Mouse (Mus musculus) frontal cortex, postnatal 36 days (tissue): ENCODE results near the gene Pip5k1c.

Experiments
- DNase-seq, 2 experiments: peaks; one replicate each; pipeline ENCODE4 v3.0.0; 2022; ENCODE audit warnings: low spot score in 2 of 2

Pip5k1c gene

DNA sequence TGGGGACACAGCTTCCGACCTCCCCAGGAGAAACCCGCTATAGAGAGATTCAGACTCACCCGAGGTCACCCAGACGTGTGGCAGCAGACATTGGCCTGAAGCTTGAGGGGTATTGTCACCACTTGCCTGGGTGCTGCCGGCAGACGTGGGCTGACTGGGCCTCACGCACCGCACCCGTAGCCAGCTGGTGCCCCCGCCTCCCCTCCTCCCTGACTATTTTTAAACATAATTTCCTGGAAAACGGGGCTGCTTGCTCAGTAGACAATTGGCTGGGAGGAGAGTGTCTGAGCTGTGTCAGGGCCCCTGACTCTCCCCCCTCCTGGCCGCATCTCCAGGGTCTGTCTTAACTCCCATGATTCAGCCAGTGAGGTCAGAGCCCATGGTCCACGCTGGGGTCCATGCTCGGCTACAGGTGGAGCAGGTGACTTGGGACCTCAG lies 10.0 kb downstream of the Pip5k1c start:
- peak; percentile 75 to 82 for DNase-seq

- peak in 1 of 2 experiments; percentile 18 for DNase-seq
Measured at GRCm38 (mm10) chr10:81303258-81303657, 10.5 kb downstream of the Pip5k1c start.

- DNase-seq, result no peak
Measured at GRCm38 (mm10) chr10:81303761-81304160, 11.0 kb downstream of the Pip5k1c start.

- DNase-seq, result peak in 1 of 2 experiments; percentile 55
Measured at GRCm38 (mm10) chr10:81304597-81305238, 12.0 kb downstream of the Pip5k1c start.

DNA sequence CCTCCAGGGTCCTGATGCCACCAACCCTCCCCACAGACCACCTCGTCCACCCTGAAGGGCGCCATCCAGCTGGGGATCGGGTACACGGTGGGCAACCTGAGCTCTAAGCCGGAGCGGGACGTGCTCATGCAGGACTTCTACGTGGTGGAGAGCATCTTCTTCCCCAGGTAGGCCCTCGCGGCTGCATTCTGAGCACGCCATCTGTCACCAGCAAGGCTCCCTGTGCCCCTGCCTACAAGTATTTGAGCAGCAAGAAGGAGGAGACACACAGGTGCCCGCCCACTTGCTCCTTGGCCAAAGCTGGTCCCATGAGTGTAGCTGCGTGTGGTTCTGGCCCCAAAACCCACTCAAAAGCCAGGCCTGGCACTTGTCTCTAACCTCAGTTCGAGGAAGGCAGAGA lies 12.9 kb downstream of the Pip5k1c start:
- no peak for DNase-seq

DNA sequence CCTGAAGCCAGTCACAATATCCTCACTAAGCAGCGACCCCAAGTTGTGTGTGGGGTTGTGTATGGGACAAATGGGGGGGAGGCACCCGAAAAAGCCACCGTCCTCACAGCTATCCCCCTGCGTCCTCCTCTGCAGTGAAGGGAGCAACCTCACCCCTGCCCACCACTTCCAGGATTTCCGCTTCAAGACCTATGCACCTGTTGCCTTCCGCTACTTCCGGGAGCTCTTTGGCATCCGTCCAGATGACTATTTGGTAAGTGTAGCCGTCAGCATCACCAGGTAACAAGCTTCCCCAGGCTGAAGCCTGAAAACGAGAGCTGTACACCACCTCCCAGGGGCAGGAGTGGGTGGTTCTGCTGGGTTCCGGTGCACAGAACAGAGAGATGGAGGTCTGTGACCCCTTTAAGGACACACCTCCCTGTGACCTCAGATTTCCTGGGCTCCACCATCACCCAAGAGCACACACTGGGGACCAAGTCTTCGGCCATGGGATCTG lies 13.5 kb downstream of the Pip5k1c start:
- no peak for DNase-seq

DNA sequence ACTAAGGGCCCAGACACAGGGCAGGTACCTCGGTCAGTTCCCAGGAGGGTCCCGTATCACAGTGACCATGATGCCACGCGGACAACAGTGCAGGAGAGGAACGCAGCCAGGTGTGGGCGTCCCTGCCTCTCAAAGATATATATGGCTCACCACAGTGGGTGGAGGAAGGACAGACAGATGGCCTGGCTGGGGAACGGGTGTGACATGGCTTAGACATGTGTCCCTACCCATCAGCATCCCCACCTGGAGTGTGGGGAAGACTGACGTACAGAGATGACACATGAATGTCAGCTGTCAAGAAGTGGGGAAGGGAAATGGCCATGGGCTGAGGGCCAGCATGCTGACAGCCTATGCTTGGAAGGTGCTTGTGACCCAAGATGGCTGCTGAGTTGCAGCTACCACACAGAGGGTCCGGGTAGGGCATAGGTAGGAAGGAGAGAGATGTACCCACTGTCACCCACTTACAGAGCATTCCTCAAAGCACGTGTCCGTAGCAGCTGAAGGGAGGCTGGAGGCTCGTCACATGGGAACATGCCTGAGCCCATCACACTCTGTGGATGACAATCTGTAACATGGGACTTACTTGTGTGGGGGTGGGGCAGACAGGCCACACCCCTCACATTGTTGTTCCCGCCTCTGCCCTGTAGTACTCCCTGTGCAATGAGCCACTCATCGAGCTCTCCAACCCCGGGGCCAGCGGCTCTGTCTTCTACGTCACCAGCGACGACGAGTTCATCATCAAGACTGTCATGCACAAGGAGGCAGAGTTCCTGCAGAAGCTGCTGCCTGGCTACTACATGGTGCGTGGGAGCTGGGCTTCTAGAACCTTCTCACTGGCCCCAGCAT lies 14.3 kb downstream of the Pip5k1c start:
- peak; percentile 63 to 82 for DNase-seq

GRCm38 (mm10) chr10:81309571-81309970 lies 16.8 kb downstream of the Pip5k1c start:
- DNase-seq, result no peak

GRCm38 (mm10) chr10:81313581-81313980 lies 20.8 kb downstream of the Pip5k1c start:
- no peak for DNase-seq

- no peak for DNase-seq
Measured at GRCm38 (mm10) chr10:81314201-81314600, 21.4 kb downstream of the Pip5k1c start.

- DNase-seq, result no peak
Measured at GRCm38 (mm10) chr10:81315587-81315986, 22.8 kb downstream of the Pip5k1c start.

DNA sequence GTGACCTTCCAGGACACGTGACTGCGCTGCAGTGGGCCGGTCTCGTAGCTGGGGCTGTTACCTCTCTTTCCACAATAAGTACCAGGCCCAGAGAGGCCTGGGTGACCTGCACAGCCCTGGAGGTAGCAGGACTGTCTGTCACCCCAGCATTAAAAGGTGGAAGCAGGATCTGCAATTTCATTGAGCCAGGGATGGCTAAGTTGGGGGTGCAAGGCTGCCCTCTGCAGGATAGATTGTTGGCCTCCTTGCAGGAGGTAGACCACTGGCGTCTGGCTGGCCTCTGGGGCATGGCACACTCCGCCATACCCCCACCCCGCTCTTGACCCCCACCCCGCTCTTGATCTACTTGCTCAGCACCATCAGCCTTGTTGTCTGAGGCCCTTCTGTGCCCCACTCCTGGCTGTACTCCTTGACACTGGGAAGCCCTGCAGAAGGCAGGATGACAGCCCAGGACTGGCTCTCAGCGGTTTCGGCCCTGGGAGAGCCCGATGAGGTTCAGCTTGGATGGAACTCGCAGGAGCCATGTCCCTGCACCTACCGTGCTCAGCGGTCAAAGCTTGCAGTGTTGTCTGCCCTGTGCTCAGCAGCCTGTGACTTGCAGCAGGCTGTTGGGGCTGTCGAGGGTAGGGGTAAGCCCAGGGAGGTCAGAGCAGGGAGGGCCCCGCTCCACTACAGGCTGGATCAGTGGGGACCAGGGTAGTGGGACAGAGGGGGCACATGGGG lies 23.7 kb downstream of the Pip5k1c start:
- no peak for DNase-seq

- DNase-seq, result no peak
Measured at GRCm38 (mm10) chr10:81317273-81317672, 24.5 kb downstream of the Pip5k1c start.

DNA sequence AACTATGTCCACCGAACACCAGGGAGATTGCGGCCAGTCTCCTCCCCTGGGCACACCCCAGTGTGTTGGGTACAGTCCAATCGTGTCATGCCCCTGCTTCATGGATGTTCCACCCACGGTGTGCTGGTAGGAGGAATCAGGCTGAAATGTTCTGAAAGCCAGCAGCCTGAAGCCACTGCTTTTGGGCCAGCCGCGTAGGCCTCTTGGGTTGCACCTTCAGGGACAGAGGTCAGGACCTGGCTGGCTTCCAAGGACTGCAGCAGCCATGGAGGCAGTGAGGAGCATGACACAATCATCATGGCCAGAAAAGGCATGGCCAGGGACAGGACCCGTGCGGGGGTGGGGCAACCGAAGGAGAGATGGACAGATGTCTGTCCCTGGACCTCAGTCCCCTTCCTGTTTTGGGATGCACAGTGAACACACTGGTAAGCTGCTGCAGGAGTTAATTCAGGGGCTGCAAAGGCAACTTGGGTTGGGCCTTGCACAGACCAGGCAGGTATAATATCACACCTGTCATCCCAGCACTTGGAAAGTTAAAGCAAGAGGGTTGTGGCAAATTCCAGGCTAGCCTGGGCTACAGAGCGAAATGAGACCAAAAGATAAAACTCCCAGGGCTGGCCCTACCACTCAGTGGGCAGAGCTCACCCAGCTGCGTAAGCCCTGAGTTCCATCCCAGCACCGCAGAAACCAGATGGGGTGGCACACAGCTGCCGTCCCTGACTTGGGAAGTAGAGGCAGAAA lies 26.0 kb downstream of the Pip5k1c start:
- no peak for DNase-seq

- peak in 1 of 2 experiments; percentile 17 for DNase-seq
Measured at GRCm38 (mm10) chr10:81319330-81319699, 26.6 kb downstream of the Pip5k1c start.

DNA sequence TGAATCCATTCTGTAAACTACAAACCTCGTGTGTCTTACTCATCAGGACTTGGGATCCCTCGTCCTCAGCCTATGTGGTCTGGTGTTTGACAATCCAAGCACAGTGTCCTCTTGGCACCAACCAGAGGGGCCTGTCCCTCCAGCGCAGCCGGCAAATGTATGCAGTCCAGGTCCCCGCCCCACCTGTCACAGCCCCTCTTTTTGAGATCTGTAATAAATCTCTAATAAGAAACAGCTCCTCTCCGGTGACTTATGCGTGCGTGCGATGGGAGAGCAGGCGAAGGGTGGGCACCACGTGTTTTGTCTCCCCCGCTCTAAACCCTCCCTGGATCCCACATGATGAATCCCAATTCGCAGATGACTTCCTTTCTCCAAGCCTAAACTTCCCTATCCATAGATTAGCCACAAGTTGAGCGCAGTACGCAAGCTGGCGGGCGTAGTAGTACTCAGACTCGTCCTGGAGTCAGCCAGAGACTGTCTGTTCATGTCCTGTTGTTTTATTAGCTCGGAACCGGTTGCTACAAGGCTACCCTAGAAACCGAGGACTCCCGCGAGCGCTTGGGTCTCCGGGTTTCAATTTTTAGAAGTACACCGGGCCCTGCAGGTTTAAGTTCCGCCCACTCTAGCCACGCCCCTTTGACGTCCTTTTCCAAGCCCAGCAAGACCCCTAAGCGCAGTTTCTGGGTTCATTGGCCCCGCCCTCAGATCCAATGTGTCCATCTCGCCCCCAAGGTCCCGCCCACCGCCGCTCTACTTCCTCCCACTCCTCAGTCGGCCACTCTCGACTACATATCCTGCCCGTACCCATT lies 27.2 kb downstream of the Pip5k1c start:
- no peak for DNase-seq

DNA sequence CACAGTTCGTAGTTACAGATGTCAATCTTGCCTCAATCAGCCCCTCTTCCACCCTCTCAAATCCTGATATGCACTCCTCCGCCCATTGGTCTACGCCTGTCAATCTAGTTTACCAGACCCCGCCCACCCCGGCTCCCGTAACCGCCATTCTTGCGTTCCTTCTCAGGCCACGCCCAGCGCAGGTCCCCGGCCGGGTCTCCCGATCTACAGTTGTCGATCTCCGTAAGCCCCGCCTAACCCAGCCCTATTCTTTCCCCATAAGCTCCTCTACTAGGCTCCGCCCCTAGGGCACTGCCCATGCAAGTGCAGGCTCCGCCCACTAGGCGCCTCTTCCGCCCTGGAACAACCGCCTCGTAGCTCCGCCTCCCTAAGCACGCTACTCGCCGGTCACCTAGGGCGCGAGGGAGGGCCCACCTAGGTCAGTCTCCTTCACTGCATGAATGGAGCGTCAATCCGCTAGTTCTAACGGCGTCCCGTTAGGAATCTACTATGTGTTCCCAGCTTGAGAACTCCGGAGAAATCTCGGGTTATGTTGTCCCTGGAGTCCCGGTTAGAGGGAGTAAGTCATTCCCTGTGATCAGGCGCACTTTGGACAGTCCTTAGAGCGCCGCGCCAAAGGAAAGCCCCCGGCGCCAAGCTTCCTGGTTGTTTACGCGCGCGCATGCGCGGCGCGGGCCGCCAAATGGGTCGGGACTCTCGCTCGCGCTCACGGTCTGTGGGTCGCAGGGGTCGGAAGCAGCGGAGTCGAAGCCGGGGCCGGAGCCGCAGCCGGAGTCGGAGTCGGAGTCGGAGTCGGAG lies 28.0 kb downstream of the Pip5k1c start, which contains the start of gene Cactin:
Cactin (plus strand) TSS at position 554 of the 798 bp plus-strand sequence.
- peak; percentile 98 to 99 for DNase-seq

DNA sequence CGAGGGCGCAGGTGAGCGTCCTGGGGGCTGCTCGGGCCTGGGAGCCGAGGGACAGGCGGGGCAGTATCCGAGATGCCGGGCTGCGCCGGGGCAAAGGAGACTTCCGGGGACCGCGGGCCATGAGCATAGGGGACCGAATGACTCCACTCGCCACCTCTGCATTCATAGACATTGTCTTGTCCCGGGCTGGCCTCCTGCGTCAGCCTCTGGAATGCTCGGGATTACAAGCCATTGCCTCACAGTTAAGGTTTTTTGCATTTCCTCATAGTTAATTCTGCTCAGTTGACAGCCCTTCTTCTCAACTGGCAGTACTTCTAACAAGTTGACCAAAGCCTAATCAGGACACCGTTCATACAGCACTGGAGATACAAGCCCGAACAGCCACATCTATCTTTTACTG lies 28.7 kb downstream of the Pip5k1c start:
- DNase-seq, result no peak

- DNase-seq, result no peak
Measured at GRCm38 (mm10) chr10:81322444-81322843, 29.7 kb downstream of the Pip5k1c start.
